Mouse (Mus musculus): ENCODE data around the gene Gpr108. TPM values are rescaled to one million over a fixed set of nuclear protein-coding genes. Genes with fewer than 3 reads are reported as not detected.

Gene Gpr108
- polyA plus RNA-seq, 2 experiments from 2014 or later, result 46.4 to 55.8 TPM

GRCm38 (mm10) chr17:57243650-57244370 lies 4.4 kb downstream of the Gpr108 start:
- ATAC-seq, result no peak

GRCm38 (mm10) chr17:57237181-57237580 lies 11.1 kb downstream of the Gpr108 start:
- ATAC-seq, result no peak

GRCm38 (mm10) chr17:57235803-57236202 lies 12.4 kb downstream of the Gpr108 start:
- ATAC-seq, result no peak

GRCm38 (mm10) chr17:57234254-57234928 lies 13.9 kb downstream of the Gpr108 start:
- no peak for ATAC-seq

GRCm38 (mm10) chr17:57233038-57233437 lies 15.2 kb downstream of the Gpr108 start:
- ATAC-seq, result no peak

- no peak for ATAC-seq
These were observed 16.0 kb downstream of the Gpr108 start for GRCm38 (mm10) chr17:57232200-57232599.

- no peak for ATAC-seq
These were observed 16.9 kb downstream of the Gpr108 start for GRCm38 (mm10) chr17:57231321-57231771.

- ATAC-seq, result no peak
These were observed 17.5 kb downstream of the Gpr108 start for GRCm38 (mm10) chr17:57230728-57231125.

- ATAC-seq, result no peak
These were observed 18.2 kb downstream of the Gpr108 start for GRCm38 (mm10) chr17:57229851-57230727.

- ATAC-seq, result no peak
These were observed 19.4 kb downstream of the Gpr108 start for GRCm38 (mm10) chr17:57228873-57229272.

GRCm38 (mm10) chr17:57228014-57228413 lies 20.2 kb downstream of the Gpr108 start, which contains the start of gene C3:
Gene C3 (minus strand): TSS chr17:57228136.
- no peak for ATAC-seq

- no peak for ATAC-seq
These were observed 20.8 kb downstream of the Gpr108 start for GRCm38 (mm10) chr17:57227468-57227867.

GRCm38 (mm10) chr17:57223313-57223712 lies 24.9 kb downstream of the Gpr108 start:
- ATAC-seq, result no peak

- ATAC-seq, result no peak
These were observed 26.3 kb downstream of the Gpr108 start for GRCm38 (mm10) chr17:57221911-57222310.

GRCm38 (mm10) chr17:57219884-57220207 lies 28.4 kb downstream of the Gpr108 start:
- ATAC-seq, result peak; percentile 22

- peak; percentile 78 for ATAC-seq
These were observed 28.9 kb downstream of the Gpr108 start for GRCm38 (mm10) chr17:57219167-57219883.

- no peak for ATAC-seq
These were observed 29.8 kb downstream of the Gpr108 start for GRCm38 (mm10) chr17:57218335-57218900.

- no peak for ATAC-seq
These were observed 33.4 kb downstream of the Gpr108 start for GRCm38 (mm10) chr17:57214676-57215387.

GRCm38 (mm10) chr17:57211501-57211900 lies 36.7 kb downstream of the Gpr108 start:
- ATAC-seq, result no peak

GRCm38 (mm10) chr17:57209330-57209729 lies 38.9 kb downstream of the Gpr108 start:
- ATAC-seq, result peak; percentile 92

- no peak for ATAC-seq
These were observed 40.3 kb downstream of the Gpr108 start for GRCm38 (mm10) chr17:57207938-57208337.

Measured in activated CD4-positive, CD25-positive, alpha-beta regulatory T cell, adult 4 months (primary cell).